Comparison of ENCODE assay signal across 8 mouse cellular contexts in the genomic region with DNA sequence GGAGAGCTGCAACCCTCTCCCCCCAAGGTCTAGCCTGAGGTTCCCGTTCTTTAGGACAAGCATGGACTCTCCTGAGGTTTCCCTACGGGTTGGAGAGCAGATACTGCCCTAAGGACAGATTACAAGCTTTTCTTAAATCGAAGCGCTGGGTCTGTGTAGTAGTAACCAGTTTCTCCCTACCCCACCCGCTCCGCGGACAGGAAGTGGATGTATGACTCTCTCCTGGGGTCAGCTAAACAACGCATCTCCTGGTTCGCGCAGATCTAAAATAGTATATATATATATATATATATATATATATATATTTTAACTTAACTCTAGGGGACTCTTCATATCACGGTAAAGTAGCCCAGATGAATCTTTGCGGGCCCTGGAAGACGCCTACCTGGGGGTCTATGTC. TPM values are rescaled to one million over a fixed set of nuclear protein-coding genes. Genes with fewer than 3 reads are reported as not detected.
DNase-seq lines count a peak whose midpoint lies in the region; ATAC-seq and TF ChIP-seq lines count a peak whose summit lies in the region.

No protein-coding gene starts in this region.

- peak; percentile 39 for DNase-seq in embryo, embryonic 11 days
- DNase-seq in embryo, embryonic 10 days (ENCODE audit: low spot score): no peak
- no peak for DNase-seq in forebrain, postnatal 0 days
- DNase-seq in liver, postnatal 0 days: no peak
- no peak for DNase-seq in adrenal gland, postnatal 14 days
- DNase-seq in left cerebral cortex, postnatal 25 days (ENCODE audit: low spot score in 2 of 2): no peak
- no peak for DNase-seq in ovary, postnatal 14 days (ENCODE audit: low spot score)

- no peaks in the 10 kb centered on the region for H3K79me2 ChIP-seq in C2C12 (ENCODE audit: control insufficient read depth, insufficient read depth)

- TF ChIP-seq CTCF in C2C12 (IDR thresholded peaks at IDR 0.05; ENCODE audit: control insufficient read depth, insufficient read depth, insufficient read length): no peak
- no peak for TF ChIP-seq CTCF in forebrain, postnatal 0 days (IDR thresholded peaks at IDR 0.05; ENCODE audit: low read depth)
- TF ChIP-seq CTCF in liver, postnatal 0 days (IDR thresholded peaks at IDR 0.05; ENCODE audit: low read depth): no peak

- H3K9ac ChIP-seq in forebrain, postnatal 0 days: peak overlapping the region; percentile 59
- H3K9ac ChIP-seq in liver, postnatal 0 days (replicated peaks): peak overlapping the region; percentile 60

- no peaks in the 10 kb centered on the region for H3K27me3 ChIP-seq in C2C12 (ENCODE audit: control insufficient read depth, insufficient read depth, insufficient read length)
- H3K27me3 ChIP-seq in forebrain, postnatal 0 days (ENCODE audit: insufficient read depth, low read length): no peaks in the 10 kb centered on the region
- no peaks in the 10 kb centered on the region for H3K27me3 ChIP-seq in liver, postnatal 0 days (ENCODE audit: insufficient read depth, low read length)

- H3K4me1 ChIP-seq in forebrain, postnatal 0 days (ENCODE audit: insufficient read depth): 0 out of 2 replicates have a peak, but pooled peaks cover 4% of the 10 kb centered on the region
- peaks cover 3% of the 10 kb centered on the region; the same call in 1 of the 2 replicates for H3K4me1 ChIP-seq in liver, postnatal 0 days (ENCODE audit: insufficient read depth)

- H3K36me3 ChIP-seq in C2C12 (ENCODE audit: control insufficient read depth, insufficient read depth): no peaks in the 10 kb centered on the region
- H3K36me3 ChIP-seq in forebrain, postnatal 0 days (ENCODE audit: insufficient read depth): no peaks in the 10 kb centered on the region
- H3K36me3 ChIP-seq in liver, postnatal 0 days (replicated peaks; ENCODE audit: insufficient read depth, low read length): no peaks in the 10 kb centered on the region

- H3K79me3 ChIP-seq in C2C12 (ENCODE audit: low read depth): no peaks in the 10 kb centered on the region

- intact Hi-C loops in left cerebral cortex, postnatal 25 days (cut with DNase I): loop anchor here (5.0 kb wide), 1 partner anchor 297 kb away; no protein-coding TSS in a partner anchor

- TF ChIP-seq EP300 in liver, postnatal 0 days (IDR thresholded peaks at IDR 0.05; ENCODE audit: low read depth): no peak

- H3K27ac ChIP-seq in forebrain, postnatal 0 days (ENCODE audit: low read depth, low read length): no peak overlapping the region
- no peak overlapping the region for H3K27ac ChIP-seq in liver, postnatal 0 days (ENCODE audit: low read depth)

- peak; percentile 1; the same call in 1 of the 2 replicates for ATAC-seq in forebrain, postnatal 0 days
- ATAC-seq in liver, postnatal 0 days: no peak

- no peaks in the 10 kb centered on the region for H3K9me3 ChIP-seq in forebrain, postnatal 0 days (ENCODE audit: low read length)
- H3K9me3 ChIP-seq in liver, postnatal 0 days (ENCODE audit: low read length): no peaks in the 10 kb centered on the region

- H3ac ChIP-seq in C2C12 (ENCODE audit: control insufficient read depth, insufficient read length, low read depth): peak overlapping the region; percentile 58

- peak overlapping the region; percentile 21 for H3K4me3 ChIP-seq in C2C12 (ENCODE audit: insufficient read depth, poor library complexity, severe bottlenecking)
- H3K4me3 ChIP-seq in forebrain, postnatal 0 days (ENCODE audit: low read depth, low read length): peak overlapping the region; percentile 55
- peak overlapping the region; percentile 57 for H3K4me3 ChIP-seq in liver, postnatal 0 days (ENCODE audit: low read depth, low read length)

- WGBS in forebrain, postnatal 0 days: 10% methylated on average over 13 of the region's 13 CpGs
- WGBS in liver, postnatal 0 days (ENCODE audit: insufficient replicate concordance): 7% methylated on average over 13 of the region's 13 CpGs

- H3K4me2 ChIP-seq in forebrain, postnatal 0 days (ENCODE audit: low read depth): peak overlapping the region; percentile 97
- peak overlapping the region; percentile 93 for H3K4me2 ChIP-seq in liver, postnatal 0 days (ENCODE audit: low read depth, low read length)

TF ChIP-seq in C2C12, 6 proteins besides CTCF, POLR2A, EP300 and RAD21:
- TF ChIP-seq USF1 (IDR thresholded peaks at IDR 0.05; ENCODE audit: low read depth) (no peak), CEBPB (IDR thresholded peaks at IDR 0.05; ENCODE audit: low read depth) (no peak), MYOG (IDR thresholded peaks at IDR 0.05; ENCODE audit: control insufficient read depth, extremely low read depth, insufficient read length) (no peak), MAX (IDR thresholded peaks at IDR 0.05) (no peak), FOSL1 (IDR thresholded peaks at IDR 0.05; ENCODE audit: insufficient read depth, low read length, poor library complexity, severe bottlenecking) (no peak), MYOD1 (IDR thresholded peaks at IDR 0.05; ENCODE audit: control insufficient read depth, insufficient read length, low read depth) (no peak)

RNA-seq across cellular contexts. Expression of gene Hebp2, which starts 0.6 kb away (rescaled TPM):
- 4.3 TPM for polyA plus RNA-seq in C2C12 (2012; fragmentation: generic; extraction: Trizol)
- 3.8 and 6.3 TPM in 2 replicates for total RNA-seq in forebrain, postnatal 0 days (2014; rRNA removed)
- 7.7 and 8.8 TPM in 2 replicates for polyA plus RNA-seq in forebrain, postnatal 0 days (2015; fragmentation: Nextera tagmentation; extraction: Ambion mirVana)
- polyA plus RNA-seq in liver, postnatal 0 days (2015; fragmentation: Nextera tagmentation; extraction: Ambion mirVana): 1.0 and 1.4 TPM in 2 replicates
- total RNA-seq in adrenal gland, postnatal 14 days (2021): 3.4 and 4.2 TPM in 2 replicates
- total RNA-seq in left cerebral cortex, postnatal 25 days (2021): 1 to 10 TPM; 2.8 to 3.8 TPM
